Mouse (Mus musculus) megakaryocyte, embryonic 14.5 days (primary cell): ENCODE measurements around the gene Aloxe3. TPM values are rescaled to one million over a fixed set of nuclear protein-coding genes. Genes with fewer than 3 reads are reported as not detected.

ENCODE experiments used
- H3K27me3 ChIP-seq: replicated peaks from 2 replicates; pipeline ENCODE3; 2012; ENCODE audit warnings: inconsistent platforms
- H3K36me3 ChIP-seq: replicated peaks from 2 replicates; pipeline ENCODE3; 2012; ENCODE audit warnings: low read length, inconsistent platforms, mixed read lengths
- H3K4me1 ChIP-seq: 2 replicates; pipeline ENCODE4 v1.6.1; 2012; ENCODE audit warnings: inconsistent platforms
- H3K4me3 ChIP-seq: replicated peaks from 2 replicates; pipeline ENCODE3; 2012; ENCODE audit warnings: moderate library complexity, mild to moderate bottlenecking, inconsistent platforms
- H3K9me3 ChIP-seq: 2 replicates; pipeline ENCODE4 v1.6.1; 2012; ENCODE audit warnings: inconsistent platforms
- FLI1 ChIP-seq: IDR thresholded peaks from 2 replicates; pipeline ENCODE4 v1.6.1; 2012; ENCODE audit warnings: low read length, inconsistent platforms, mixed read lengths
- GATA1 ChIP-seq: IDR thresholded peaks from 3 replicates; pipeline ENCODE4 v1.6.1; 2012; ENCODE audit warnings: mixed read lengths, low read length, inconsistent platforms, borderline replicate concordance
- polyA plus RNA-seq: library from polyadenylated mRNA; stranded (reverse); fragments of >175 nt; gene quantifications from 2 replicates; pipeline ENCODE4 v1.2.3, GENCODE M21; 2012; ENCODE audit warnings: low replicate concordance; ENCODE audit not compliant: insufficient read depth

Gene Aloxe3
- polyA plus RNA-seq, 1 experiment = not detected

- Histone ChIP-seq H3K4me3 (peak overlapping the region; percentile 99), H3K27me3 (peaks cover 25% of the 10 kb centered on the region), H3K36me3 (no peaks in the 10 kb centered on the region), H3K9me3 (no peaks in the 10 kb centered on the region), H3K4me1 (peaks cover 53% of the 10 kb centered on the region)
- TF ChIP-seq FLI1 (no peak), GATA1 (no peak)
Observed at GRCm38 (mm10) chr11:69123693-69124497, 1.8 kb upstream of the Aloxe3 start.

- Histone ChIP-seq H3K27me3 (peaks cover 30% of the 10 kb centered on the region), H3K36me3 (no peaks in the 10 kb centered on the region), H3K4me3 (peak overlapping the region; percentile 99), H3K4me1 (peaks cover 48% of the 10 kb centered on the region), H3K9me3 (no peaks in the 10 kb centered on the region)
- TF ChIP-seq GATA1 (no peak), FLI1 (no peak)
Observed at GRCm38 (mm10) chr11:69124498-69124847, 1.2 kb upstream of the Aloxe3 start.

GRCm38 (mm10) chr11:69125041-69125851 is 450 bp upstream of the Aloxe3 start:
- Histone ChIP-seq H3K4me3 (peak overlapping the region; percentile 95), H3K4me1 (peaks cover 40% of the 10 kb centered on the region), H3K9me3 (no peaks in the 10 kb centered on the region), H3K36me3 (no peaks in the 10 kb centered on the region), H3K27me3 (peaks cover 35% of the 10 kb centered on the region)
- TF ChIP-seq GATA1 = no peak
- no peak for TF ChIP-seq FLI1

DNA sequence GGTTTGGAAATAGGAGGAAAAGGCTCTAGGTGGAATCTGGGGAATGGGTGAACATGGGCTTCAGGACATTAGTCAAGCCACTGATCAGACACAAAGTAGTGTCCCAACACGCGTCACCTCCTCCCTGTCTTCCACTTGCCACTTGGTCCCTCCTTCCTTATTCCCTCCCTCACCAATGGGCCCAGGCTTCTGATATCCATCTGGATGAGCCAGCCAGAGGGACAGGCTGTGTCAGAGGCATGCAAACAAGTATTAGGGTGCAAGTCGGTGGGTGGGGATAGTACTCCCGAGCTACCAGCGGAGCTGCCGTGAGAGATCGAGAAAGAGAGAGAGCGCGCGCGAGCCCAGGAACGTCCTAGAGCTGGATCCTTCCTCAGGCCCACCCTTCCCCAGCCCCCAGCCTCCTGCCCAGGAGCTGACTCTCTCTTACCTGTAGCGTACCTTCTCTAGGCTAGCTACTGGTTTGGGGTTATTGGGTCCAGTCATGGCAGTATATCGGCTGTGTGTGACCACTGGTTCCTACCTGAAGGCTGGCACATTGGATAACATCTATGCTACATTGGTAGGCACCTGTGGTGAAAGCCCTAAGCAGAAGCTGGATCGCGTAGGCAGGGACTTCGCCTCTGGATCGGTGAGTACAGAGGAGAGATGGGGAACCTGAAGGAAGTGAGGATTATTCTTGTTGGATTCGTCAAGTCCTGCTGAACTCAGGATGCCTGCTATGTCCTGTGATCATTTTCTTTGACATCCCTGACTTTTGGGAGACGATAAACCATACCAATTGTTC is 416 bp downstream of the Aloxe3 start:
- H3K27me3 ChIP-seq = peaks cover 37% of the 10 kb centered on the region
- no peaks in the 10 kb centered on the region for H3K36me3 ChIP-seq
- no peak for TF ChIP-seq FLI1
- TF ChIP-seq GATA1 = no peak
- H3K9me3 ChIP-seq = no peaks in the 10 kb centered on the region
- peaks cover 31% of the 10 kb centered on the region for H3K4me1 ChIP-seq
- peak overlapping the region; percentile 95 for H3K4me3 ChIP-seq

GRCm38 (mm10) chr11:69126706-69127095 is 1.0 kb downstream of the Aloxe3 start:
- Histone ChIP-seq H3K36me3 (no peaks in the 10 kb centered on the region), H3K9me3 (no peaks in the 10 kb centered on the region), H3K27me3 (peaks cover 42% of the 10 kb centered on the region), H3K4me3 (peak overlapping the region; percentile 95), H3K4me1 (peaks cover 25% of the 10 kb centered on the region)
- TF ChIP-seq FLI1 = no peak
- TF ChIP-seq GATA1 = no peak

GRCm38 (mm10) chr11:69128426-69129122 is 2.9 kb downstream of the Aloxe3 start:
- no peaks in the 10 kb centered on the region for H3K36me3 ChIP-seq
- H3K4me3 ChIP-seq = no peak overlapping the region
- no peak for TF ChIP-seq FLI1
- no peak for TF ChIP-seq GATA1
- peaks cover 61% of the 10 kb centered on the region for H3K27me3 ChIP-seq
- no peaks in the 10 kb centered on the region for H3K9me3 ChIP-seq
- peaks cover 23% of the 10 kb centered on the region for H3K4me1 ChIP-seq

GRCm38 (mm10) chr11:69133566-69133922 is 7.8 kb downstream of the Aloxe3 start:
- Histone ChIP-seq H3K27me3 (peaks cover 65% of the 10 kb centered on the region), H3K36me3 (no peaks in the 10 kb centered on the region), H3K4me1 (peaks cover 11% of the 10 kb centered on the region), H3K4me3 (no peak overlapping the region), H3K9me3 (no peaks in the 10 kb centered on the region)
- TF ChIP-seq GATA1 (no peak), FLI1 (no peak)

DNA sequence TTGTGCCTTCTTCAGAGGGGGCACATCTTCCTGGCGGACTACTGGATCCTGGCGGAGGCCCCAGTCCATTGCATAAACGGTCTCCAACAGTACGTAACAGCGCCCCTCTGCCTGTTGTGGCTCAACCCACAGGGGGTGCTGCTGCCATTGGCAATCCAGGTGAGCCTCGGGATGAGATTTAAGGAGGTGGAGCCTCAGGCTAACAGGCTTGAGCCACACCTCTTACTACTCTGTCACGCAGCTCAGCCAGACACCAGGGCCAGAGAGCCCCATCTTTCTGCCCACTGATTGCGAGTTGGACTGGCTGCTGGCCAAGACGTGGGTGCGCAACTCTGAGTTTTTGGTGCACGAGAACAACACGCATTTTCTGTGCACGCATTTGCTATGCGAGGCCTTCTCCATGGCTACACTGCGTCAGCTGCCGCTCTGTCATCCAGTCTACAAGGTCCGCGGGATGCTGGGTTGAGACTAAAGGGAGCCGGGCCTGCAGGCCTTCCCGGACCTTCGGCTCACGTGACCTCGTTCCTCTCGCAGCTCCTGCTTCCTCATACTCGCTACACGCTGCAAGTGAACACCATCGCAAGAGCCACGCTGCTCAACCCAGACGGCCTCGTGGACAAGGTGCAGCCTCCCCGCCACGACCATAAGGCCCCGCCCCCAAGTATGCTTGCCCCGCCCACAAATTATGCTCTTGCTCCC is 8.4 kb downstream of the Aloxe3 start:
- no peaks in the 10 kb centered on the region for H3K36me3 ChIP-seq
- peak overlapping the region; percentile 81 for H3K4me3 ChIP-seq
- TF ChIP-seq GATA1 (no peak), FLI1 (no peak)
- peaks cover 65% of the 10 kb centered on the region for H3K27me3 ChIP-seq
- no peaks in the 10 kb centered on the region for H3K9me3 ChIP-seq
- peaks cover 11% of the 10 kb centered on the region for H3K4me1 ChIP-seq

- Histone ChIP-seq H3K4me3 (peak overlapping the region; percentile 81), H3K27me3 (peaks cover 64% of the 10 kb centered on the region), H3K4me1 (peaks cover 11% of the 10 kb centered on the region), H3K36me3 (no peaks in the 10 kb centered on the region), H3K9me3 (no peaks in the 10 kb centered on the region)
- TF ChIP-seq FLI1 = no peak
- no peak for TF ChIP-seq GATA1
Observed at GRCm38 (mm10) chr11:69134622-69134968, 8.9 kb downstream of the Aloxe3 start.
